Mouse (Mus musculus): ENCODE measurements at regions not wholly inside any gene's neighbourhood (a gene's known extent, or its start where the extent isn't known, plus 50 kb on each side); places are given as distances from the start of the nearest gene placed in this dataset.
"Not testable (repeated sequence)": the region's sequence is repeated elsewhere in the genome, so short reads cannot be mapped to it uniquely, and the experiment has no call there.

DNA sequence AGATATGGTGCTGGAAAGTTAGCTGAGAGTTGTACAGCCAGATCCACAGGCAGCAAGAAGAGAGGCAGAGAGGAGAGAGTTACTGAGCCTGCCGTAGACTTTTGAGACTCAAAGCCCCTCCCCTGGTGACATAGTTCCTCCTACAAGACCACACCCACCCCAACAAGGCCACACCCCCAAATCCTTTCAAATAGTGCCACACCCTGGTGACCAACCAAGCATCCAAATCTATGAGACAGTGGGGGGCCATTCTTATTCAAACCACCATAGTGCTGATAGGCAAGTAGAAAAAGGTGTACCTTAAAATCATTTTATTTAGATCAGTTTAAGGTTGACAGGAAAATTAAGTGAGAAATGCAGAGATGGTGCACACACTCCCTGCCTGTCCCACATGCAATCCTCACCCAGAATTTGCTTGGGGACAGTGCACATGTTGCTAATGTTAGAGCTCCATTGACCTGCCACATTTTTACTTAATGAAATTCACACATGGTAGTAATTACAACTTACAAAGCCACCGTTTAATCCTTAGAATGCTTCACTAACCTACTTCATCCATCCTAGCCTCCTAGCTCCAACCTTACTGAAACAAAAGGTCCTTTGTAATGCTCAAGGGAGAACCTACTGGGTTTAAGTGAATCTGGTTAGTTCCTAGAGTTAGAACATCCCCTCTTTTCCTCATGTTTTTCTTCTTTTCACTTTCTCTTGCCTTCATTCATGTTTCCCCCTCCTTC lies 86.5 kb downstream of the Phlda1 start:
- DNase-seq (ENCODE audit: low spot score in 2 of 2): no peak

DNA sequence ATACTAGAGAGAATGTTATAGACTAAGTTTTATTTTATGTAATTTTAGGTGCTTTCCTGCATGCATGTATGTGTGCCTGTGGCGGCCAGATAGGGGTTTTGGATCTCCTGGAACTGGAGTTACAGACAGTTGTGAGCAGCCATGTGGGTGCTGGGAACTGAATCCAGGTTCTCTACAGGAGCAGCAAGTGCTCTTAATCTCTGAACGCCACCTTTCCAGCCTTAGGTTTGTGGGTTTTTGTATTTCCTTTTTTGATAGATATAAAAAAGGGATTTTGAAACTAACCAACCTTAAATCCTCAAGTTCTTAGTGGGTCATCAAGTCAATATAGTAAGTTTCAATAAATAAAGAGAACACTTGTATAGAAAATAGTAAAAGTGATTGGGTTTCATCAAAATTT lies 87.2 kb downstream of the Phlda1 start:
- DNase-seq (ENCODE audit: low spot score in 2 of 2): no peak

DNA sequence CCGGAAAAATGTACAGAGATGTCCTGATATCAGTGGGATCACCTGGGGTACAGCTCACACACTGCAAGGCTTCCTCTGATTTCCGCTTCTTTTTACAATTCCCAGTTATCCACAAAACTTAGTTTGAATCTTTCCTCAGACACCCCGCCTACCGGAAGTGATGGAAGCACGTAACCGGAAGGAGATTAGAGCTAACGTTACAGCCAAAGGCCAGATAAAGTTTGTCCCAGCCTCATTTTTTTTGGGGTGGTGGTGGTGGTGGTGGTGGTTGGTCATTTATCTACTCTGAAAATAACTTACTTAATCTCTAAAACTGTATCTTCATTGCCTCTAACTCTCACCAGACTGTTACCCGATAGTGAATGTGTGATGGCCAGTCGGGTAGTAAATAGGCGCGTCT lies 88.1 kb downstream of the Phlda1 start:
- DNase-seq (ENCODE audit: low spot score in 2 of 2): no peak

DNA sequence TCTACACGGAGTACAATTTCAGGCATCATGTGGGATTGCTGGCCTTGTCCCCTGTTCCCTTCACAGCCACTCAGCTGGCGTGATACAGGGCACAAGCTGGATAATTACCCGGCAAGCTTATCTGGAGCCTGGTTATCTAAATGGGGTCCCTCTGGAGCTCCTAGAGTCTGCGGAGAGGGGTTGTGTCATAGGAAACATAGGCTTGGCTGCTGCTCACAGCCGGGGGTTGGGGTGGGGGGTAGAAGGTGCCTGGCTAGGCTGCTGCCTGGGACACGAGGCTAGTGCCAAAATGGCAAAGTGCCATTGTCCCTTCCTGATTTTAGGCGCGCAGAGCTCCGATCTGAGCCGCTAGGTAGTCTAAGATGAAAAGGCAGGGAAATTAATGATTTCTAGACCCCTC lies 88.6 kb downstream of the Phlda1 start:
- no peak for DNase-seq (ENCODE audit: low spot score in 2 of 2)

DNA sequence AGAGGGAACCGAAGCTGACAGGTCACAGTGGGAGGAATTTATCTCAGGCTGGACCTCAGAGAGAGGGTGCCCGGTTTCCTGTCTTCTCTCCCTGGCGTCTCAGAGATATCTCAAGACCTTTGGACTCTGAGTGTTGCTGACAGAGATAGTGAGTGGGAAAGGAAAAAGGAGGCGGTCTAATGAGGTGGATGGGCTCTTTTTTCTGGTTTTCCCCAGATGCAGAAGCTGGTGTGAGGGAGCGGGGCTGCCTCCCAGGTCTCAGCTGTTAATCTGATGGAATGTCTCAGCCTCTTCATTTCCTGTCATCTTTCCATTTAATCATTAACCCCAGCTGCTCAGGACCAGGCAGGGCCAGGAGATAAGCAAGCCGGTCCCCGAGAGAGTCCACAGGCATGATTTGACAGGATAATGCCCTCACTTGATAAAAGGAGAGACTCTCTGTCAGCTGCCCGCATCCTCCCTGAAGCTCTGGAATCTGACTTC lies 89.5 kb downstream of the Phlda1 start:
- DNase-seq (ENCODE audit: low spot score in 2 of 2): no peak

DNA sequence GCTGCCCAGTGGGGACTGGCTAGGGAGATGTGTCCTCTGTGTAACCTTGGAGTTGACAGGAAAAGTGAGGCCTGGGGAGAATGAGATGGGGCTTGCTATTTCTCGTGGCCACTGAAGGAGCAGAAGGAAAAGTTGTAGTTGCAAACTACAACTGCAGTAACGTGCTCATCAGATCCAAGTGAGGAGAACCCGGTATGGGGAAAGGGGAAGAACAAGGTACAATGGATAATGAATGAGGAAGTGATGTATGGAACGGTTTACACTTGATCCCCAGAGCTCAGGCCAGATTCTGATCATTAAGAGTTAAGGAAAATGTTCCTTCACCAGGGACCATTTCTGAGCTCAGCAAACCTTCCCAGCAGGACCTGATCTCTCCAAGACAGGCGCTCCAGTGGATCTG lies 92.6 kb downstream of the Phlda1 start:
- no peak for DNase-seq (ENCODE audit: low spot score in 2 of 2)

DNA sequence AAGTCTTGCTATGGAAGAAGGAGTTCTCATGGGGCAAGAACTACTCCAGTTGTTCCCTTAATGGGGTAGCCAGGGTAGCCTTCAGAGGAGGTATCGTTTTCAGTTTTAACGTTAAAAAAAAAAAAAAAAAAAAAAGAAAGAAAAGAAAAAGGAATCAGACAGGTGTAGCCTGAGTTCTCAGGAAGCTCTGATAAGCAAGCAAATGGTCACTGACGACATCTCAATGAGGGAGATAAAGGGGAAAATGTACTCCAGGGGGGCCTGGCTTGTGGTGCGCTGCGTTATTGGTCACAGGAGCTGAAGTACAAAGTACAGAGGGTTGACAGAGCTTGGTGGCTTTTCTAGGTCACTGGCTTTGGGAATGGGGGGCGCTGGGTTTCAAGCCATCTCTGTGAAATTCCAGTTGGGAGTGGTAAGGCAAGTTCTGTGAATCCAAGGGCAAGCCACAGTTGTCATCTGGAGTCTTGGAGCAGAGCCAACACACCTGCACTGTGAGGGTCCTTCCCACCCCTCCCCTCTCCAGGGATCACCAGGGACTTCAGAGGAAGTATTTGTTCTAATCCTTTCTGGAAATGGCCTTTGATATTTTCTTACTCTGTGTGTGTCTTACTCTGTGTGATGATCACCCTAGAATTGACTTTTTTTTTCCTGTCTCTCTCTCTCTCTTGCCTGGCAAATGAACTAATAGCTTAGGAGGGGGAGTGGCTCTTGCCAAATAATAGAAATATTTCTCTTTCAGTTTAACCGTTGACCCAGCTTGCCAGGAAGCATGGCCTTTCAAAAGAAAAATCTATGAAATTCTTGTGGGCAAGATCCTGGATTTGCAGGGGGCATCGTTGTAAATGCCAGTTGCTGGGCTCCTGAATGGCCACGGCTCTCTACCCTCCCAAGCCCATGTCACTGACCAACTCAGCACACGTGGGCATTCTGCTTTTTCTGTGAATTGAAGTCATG lies 93.5 kb downstream of the Phlda1 start:
- no peak for DNase-seq (ENCODE audit: low spot score in 2 of 2)

DNA sequence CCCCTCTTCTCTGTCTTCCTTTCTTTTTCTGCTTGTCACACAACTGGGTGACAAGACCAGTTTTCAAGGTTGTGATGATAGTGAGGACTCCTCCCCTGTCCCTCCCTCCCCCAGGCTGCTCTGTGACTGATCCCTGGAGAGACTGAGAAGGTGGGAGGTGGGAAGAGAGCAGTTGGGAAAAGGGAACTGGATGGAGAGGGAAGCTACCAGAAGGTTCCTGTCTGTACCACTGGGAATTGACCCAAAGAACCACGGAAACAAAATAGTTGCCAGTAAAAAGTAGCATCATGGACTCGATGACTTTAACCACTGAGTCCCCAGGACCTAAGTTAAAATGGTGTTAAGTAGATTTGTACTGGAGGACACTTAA lies 94.2 kb downstream of the Phlda1 start:
- DNase-seq (ENCODE audit: low spot score in 2 of 2): no peak

DNA sequence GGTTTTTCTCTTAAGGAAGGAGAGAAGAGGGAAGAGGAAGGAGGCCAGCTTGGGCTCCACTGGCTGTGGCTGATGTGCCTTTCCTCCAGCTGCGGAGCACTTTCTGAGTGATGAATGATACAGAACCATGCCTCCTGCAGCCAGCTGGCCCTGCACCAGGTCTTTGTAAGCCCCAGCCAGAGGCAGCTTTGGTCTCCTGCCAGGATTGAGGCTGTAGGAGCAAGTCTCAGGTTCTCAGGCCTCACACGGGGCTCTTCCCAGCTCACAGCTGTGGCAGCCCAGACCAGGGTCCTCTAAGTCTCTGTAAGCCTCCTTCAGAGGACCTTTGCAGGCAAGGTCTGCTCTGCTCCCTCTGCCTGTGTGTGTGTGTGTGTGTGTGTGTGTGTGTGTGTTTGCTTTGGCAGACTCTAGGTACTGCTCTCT lies 94.6 kb downstream of the Phlda1 start:
- DNase-seq (ENCODE audit: low spot score in 2 of 2): peak; percentile 26 to 28

DNA sequence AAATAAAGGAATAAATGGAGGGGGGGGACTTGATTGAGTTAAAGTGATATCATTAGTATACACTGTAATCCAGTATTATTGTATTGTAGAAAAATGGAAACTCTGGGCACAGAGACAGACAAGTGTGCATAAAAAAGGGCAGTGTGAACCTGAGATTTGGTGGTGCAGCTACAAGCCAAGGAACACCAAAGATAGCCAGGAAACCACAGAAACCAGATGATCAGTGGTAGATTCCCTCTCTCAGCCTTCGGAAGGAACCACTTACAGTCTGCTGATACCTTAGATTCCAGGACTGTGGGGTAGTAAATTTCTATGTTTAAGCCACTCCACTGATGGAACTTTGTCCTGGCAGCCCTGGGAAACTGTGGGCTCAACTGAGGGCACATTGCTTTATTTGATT lies 97.1 kb downstream of the Phlda1 start:
- no peak for DNase-seq (ENCODE audit: low spot score in 2 of 2)

DNA sequence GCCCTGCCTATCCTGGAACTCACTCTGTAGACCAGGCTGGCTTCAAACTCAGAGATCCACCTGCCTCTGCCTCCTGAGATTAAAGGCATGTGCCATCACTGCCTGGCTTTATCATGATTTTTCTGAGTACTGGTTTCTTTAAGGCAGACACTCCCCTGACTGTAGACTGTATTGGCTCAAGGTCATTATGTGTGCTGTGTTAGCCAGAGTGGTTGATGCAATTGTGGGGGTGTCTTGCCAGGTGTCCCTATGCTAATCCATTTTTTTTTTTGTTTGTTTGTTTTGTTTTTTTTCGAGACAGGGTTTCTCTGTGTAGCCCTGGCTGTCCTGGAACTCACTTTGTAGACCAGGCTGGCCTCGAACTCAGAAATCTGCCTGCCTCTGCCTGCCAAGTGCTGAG lies 101.3 kb downstream of the Phlda1 start:
- not testable (repeated sequence) for DNase-seq (ENCODE audit: low spot score in 2 of 2)

DNA sequence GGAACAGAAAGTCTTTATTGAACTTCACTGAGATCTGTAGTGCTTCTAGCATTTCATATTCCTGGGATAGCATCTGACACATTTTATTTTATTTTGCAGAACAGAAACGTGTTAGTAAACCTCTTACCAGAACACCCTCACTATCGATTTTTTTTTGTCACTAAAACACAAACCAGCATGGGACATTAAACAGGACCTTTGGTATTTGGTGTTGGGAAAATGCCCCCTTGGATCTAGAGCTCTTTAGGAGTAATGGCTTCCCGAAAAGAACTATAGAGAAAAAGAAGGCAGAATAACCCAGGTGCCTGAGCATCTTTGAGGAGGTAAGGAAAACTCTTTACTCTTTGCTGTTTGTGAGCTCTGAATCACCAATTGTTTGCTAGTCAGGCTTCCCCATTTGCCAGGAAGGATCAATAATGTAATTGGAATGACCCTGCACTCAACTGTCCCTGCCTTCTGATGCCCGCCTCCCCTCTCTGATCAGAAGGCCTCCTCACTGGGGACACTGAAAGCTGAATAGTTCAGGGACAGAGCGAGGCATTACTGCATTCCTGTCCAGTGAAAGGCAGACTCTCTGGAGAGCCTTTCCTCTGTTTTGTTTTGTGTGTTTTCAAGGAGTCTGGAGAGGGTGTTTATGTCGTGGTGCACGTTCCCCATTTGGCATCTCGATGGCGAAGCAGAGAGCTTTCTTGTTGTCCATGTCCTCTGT lies 102.5 kb downstream of the Phlda1 start:
- no peak for DNase-seq (ENCODE audit: low spot score in 2 of 2)

DNA sequence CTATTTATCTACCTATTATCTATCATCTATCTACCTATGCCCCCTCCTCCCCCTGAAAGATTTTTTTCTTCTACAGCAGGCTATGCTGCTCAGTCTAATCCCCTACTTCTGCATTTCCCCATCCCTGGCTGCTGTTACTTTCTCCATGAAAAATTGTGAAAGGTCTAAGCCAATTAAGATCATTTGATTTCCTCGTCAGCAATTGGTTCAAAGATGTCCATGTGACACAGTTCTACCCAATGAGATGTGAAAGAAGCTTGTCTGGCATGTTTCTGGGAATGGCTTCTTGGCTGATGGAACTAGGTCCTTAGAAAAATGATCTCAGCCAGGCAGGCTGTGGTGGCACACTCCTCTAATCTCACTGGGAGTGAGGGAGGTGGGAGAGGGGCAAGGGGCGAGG lies 103.8 kb downstream of the Phlda1 start:
- DNase-seq (ENCODE audit: low spot score in 2 of 2): no peak

DNA sequence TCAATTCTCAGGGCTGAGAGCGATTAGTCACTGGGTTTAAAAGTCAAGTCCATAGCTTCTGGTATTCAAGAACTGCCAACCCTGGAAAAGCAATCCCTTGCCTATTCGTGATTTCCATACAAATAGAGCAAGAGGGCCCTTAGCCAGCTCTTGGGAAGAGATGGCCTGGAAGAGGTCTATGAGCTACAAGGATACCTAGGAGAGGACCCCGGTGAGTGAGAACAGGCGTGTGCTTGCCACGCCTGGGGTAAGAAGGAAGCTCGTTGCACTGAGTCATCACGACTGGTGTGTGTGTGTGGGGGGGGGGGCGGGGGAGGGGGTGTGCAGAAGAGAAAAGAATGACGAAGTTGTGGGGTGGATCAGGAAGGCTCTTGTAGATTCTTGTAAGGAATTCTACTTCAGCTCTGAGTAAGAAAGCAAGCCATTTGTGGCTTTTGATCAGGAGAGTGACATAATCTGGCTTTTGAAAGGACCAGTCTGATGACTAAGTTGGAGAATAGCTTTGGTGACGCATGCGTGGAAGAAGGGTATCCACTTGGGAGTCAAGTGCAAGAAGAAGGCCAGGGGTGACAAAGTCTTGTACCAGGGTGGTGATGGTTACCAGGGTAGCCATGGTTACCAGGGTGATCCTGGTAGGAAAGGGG lies 113.7 kb downstream of the Phlda1 start:
- DNase-seq (ENCODE audit: low spot score in 2 of 2): no peak

DNA sequence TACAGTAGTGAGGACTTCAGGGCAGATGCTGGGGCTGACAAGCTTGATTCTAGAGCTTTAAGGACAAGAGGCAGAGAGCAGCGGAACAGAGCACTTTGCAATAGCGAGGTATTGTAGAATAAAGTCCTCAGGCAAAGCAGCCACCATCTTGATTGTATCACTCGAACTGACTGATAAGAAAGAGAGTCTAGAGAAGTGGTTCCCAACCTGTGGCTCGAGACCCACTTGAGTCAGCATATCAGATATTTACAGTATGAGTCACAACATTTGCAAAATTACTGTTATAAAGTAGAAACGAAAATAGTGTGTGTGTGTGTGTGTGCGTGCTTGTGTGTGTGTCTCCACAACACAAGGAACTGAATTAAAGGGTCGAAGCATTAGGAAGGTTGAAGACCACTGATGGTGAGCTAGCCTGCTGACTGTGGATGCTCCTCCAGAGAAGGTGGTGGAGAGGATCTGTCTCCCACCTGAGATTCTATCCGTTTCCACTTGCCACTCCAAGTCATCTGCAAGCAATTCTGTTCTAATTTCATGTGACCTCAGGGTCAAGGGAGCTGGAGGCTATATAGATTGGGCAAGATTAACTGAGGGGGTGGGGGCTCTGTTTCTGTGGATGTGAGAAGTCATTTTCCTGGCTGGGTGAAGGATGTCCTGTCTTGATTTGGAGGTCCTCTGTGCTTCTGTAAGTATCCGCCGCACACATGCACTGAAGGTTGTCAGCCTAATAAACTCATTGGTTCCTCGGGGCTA lies 115.0 kb downstream of the Phlda1 start:
- DNase-seq (ENCODE audit: low spot score in 2 of 2): no peak

DNA sequence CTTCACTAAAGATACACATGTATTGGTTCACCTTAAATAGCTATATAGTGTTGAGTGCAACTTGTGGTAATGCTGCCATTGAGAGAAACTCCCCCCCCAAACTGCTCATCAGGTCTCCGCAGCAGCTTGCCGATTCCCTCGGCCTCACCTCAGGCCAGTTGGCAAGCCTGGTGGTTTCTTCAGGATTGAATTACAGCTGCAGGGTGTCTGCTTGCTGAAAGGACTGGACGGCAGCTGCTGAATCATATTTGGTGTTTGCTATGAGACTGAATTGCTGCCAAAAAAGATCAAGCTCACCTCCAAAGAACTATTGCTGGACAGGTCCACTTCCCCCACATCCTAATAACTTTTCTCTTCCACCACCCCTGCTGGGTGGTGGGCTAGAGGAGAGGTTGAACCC lies 116.7 kb downstream of the Phlda1 start:
- no peak for DNase-seq (ENCODE audit: low spot score in 2 of 2)

DNA sequence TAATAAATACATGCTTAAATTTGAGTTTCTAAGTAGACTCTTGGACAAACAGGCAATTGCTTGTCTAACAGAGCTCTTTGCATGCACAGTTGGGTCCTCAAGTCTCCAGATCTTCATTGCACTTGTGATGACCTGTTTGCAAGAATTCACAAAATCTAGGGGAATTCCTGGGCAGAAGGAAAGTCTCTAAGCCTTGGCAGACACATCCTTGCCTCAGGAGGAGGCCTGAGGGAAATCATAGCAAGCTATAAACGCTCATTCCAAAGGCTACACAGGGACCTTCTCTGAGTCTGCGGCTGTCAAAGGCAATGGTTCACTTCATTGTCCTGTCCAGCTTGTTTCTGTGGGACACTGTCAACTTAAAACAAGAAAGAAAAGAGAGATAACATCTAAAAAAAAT lies 117.9 kb downstream of the Phlda1 start:
- no peak for DNase-seq (ENCODE audit: low spot score in 2 of 2)

DNA sequence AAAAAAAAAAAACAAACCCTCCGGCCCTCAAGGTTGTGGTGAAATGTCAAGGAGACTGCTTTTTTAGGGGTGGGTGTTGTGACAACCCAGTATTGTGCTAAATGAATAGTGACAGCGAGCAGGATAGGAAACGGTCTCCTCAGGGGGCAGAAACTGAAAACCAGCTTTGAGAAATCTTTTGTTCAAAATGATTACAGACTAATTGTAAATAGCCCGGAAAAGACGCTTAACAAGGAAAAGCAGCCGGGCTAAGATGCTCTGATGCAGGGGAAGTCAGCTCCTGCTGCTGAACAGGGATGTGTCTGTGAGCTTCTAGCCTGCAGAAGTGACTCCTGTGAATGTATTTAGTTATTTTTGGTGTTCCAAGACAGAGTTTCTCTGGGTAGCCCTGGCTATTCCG lies 118.5 kb downstream of the Phlda1 start:
- no peak for DNase-seq (ENCODE audit: low spot score in 2 of 2)

DNA sequence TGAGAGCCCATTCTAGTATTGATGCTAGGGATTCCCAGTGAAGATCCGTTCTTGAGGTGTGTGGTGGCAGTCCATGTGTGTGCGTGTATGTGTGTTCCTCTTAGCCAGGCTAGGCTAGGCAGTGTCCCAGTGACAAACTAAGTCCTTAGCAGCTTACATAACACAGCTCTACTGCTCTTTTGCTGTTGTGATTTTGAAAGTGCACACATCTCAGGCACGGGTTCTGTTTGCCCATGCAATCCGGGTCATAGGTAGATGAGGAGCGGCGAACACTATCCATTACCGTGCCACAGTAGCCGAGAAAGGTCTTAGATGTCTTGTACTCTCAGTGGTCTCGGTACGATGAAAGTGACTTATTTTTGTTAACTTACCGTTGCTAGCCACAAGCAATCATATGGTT lies 119.5 kb downstream of the Phlda1 start:
- DNase-seq (ENCODE audit: low spot score in 2 of 2): no peak

DNA sequence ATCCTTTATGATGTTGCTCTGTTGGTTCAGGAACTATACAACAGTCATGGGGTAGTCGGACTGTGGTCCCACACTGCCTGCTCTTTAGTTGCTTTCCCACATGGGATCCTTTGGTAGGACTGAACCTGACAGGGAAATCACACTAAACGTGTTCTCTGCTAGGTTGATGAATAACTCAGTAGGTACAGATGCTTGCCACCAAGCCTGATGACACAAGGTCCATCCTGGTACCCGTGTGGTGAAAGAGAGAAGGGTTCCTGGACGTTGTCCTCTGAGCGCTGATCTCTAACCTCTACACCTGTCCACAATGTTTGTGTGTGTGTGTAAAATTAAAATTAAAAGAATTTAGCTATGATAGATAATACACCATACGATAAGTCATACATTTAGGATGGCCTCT lies 119.9 kb downstream of the Phlda1 start:
- no peak for DNase-seq (ENCODE audit: low spot score in 2 of 2)

DNA sequence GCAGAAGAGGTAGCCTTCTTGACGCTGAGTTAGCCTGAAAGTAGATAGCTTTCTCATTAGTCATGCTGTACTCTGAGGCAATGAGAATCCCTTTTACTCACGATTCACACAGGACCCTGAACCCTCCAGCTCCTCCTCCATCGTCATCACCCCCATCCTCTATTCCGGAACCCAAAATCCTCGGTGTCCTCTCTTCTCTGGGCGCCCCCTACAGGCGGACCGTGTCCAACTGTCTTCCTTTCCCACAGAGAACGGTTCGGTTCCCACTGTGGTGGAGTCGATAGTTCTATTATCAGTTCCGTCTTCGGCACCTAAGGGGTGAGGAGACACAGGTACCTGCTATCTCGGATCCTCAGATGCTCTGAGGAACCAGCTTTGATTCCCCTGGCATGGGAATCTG lies 130.2 kb downstream of the Phlda1 start:
- DNase-seq (ENCODE audit: low spot score in 2 of 2): no peak
